8 mouse cellular contexts compared by ENCODE assay signal in genomic region chr2:121866632-121867050, GRCm38 (mm10). TPM values are rescaled to one million over a fixed set of nuclear protein-coding genes. Genes with fewer than 3 reads are reported as not detected.
DNase-seq lines count a peak whose midpoint lies in the region.

Casc4 (plus strand) TSS chr2:121866970.

- H3K36me3 ChIP-seq in megakaryocyte, embryonic 14.5 days (replicated peaks; ENCODE audit: low read length), result peaks cover 5% of the 10 kb centered on the region

- H3K4me1 ChIP-seq in megakaryocyte, embryonic 14.5 days, result peaks cover 22% of the 10 kb centered on the region

- peaks cover 17% of the 10 kb centered on the region for H3K27me3 ChIP-seq in megakaryocyte, embryonic 14.5 days (replicated peaks)

- no peaks in the 10 kb centered on the region for H3K9me3 ChIP-seq in megakaryocyte, embryonic 14.5 days

- DNase-seq in T-cell, adult 2 months (ENCODE audit: low spot score), result peak; percentile 93
- peak; percentile 77 to 90 for DNase-seq in cerebellum, postnatal 36 days
- DNase-seq in gastrocnemius, adult 8-10 months (ENCODE audit: low spot score in 2 of 2), result peak; percentile 67 to 73
- DNase-seq in hindlimb bud, embryonic 11.5 days (ENCODE audit: extremely low spot score, low read depth, low spot score), result peak; percentile 80
- DNase-seq in left cerebral cortex, adult 8-10 months (ENCODE audit: low spot score in 2 of 2), result peak in 1 of 2 experiments; percentile 91
- peak; percentile 97 for DNase-seq in right cerebral cortex, postnatal 10 days (ENCODE audit: low spot score in 2 of 2)
- DNase-seq in urinary bladder, postnatal 14 days (ENCODE audit: low spot score), result peak; percentile 90

- H3K4me3 ChIP-seq in megakaryocyte, embryonic 14.5 days (replicated peaks), result peak within 1 kb of the TSS; percentile 95

RNA-seq across cellular contexts. Expression of gene Casc4, which starts in this region (rescaled TPM):
- 1 to 10 TPM; 4.8 to 5.9 (median 5.6) TPM for total RNA-seq in gastrocnemius, adult 8-10 months (2022)
- total RNA-seq in left cerebral cortex, adult 8-10 months (2022), result 10 to 100 TPM; 92.6 to 96.8 (median 94.1) TPM
- polyA plus RNA-seq in megakaryocyte, embryonic 14.5 days (2012; ENCODE audit: insufficient read depth, low replicate concordance), result 0.67 and 2.8 TPM in 2 replicates

Comparison
In these comparisons a context has a peak if more than half of its experiments do, and no peak if none do; other contexts are left out.
1. RNA of gene Casc4 (total RNA-seq): 92.6 to 96.8 TPM in left cerebral cortex, adult 8-10 months; 4.8 to 5.9 TPM in gastrocnemius, adult 8-10 months; every median in the first group is over 10 times any median in the second.